Mouse (Mus musculus) MEL (cell line): ENCODE data around the gene Rpl34. TPM values are rescaled to one million over a fixed set of nuclear protein-coding genes. Genes with fewer than 3 reads are reported as not detected.

Experiments used
- DNase-seq: peaks from one replicate; pipeline ENCODE4 v3.0.0; 2011; ENCODE audit warnings: low read depth, low spot score
- H3K27ac ChIP-seq: 2 replicates; pipeline ENCODE4 v1.5.1; 2012; ENCODE audit warnings: low read depth, mild to moderate bottlenecking, control low read depth, low read length, moderate library complexity; ENCODE audit not compliant: control insufficient read depth
- H3K27me3 ChIP-seq, 2 experiments: fragments of 150-350 bp in 1 of 2; sonication (generic) in 1 of 2; 2 replicates each; pipeline ENCODE4 v1.6.1; 2012; ENCODE audit warnings: low read length in 2 of 2, mild to moderate bottlenecking in 2 of 2, improper control_type of control experiment in 1 of 2, moderate library complexity in 1 of 2; ENCODE audit not compliant: insufficient read depth in 2 of 2, control insufficient read depth in 1 of 2
- H3K36me3 ChIP-seq, 2 experiments: 2 replicates each; pipeline ENCODE4 v1.6.1; 2012 to 2014; ENCODE audit warnings: low read length in 2 of 2, improper control_type of control experiment in 1 of 2, inconsistent platforms in 1 of 2, mild to moderate bottlenecking in 1 of 2; ENCODE audit not compliant: insufficient read depth in 2 of 2, control insufficient read depth in 1 of 2
- H3K4me1 ChIP-seq, 2 experiments: fragments of 150-350 bp in 1 of 2; sonication (generic) in 1 of 2; 2 replicates each; pipeline ENCODE4 v1.6.1; 2012; ENCODE audit warnings: low read length in 2 of 2, improper control_type of control experiment in 1 of 2, mild to moderate bottlenecking in 1 of 2; ENCODE audit not compliant: insufficient read depth in 2 of 2, control insufficient read depth in 1 of 2
- H3K4me3 ChIP-seq, 2 experiments: fragments of 150-350 bp in 1 of 2; sonication (generic) in 1 of 2; 2 replicates each; pipeline ENCODE4 v1.5.1; 2012; ENCODE audit warnings: low read depth in 2 of 2, low read length in 2 of 2, mild to moderate bottlenecking in 2 of 2, moderate library complexity in 2 of 2, control low read depth in 1 of 2, improper control_type of control experiment in 1 of 2; ENCODE audit not compliant: control insufficient read depth in 1 of 2, insufficient read depth in 1 of 2
- H3K79me2 ChIP-seq: 2 replicates; pipeline ENCODE4 v1.6.1; 2012; ENCODE audit warnings: mild to moderate bottlenecking, low read length, moderate library complexity; ENCODE audit not compliant: control insufficient read depth, poor library complexity, insufficient read depth
- H3K9ac ChIP-seq: 2 replicates; pipeline ENCODE4 v1.6.1; 2012; ENCODE audit warnings: low read depth, mild to moderate bottlenecking, control low read depth, low read length, moderate library complexity; ENCODE audit not compliant: control insufficient read depth, poor library complexity, severe bottlenecking
- H3K9me3 ChIP-seq: fragments of 150-350 bp; sonication (generic); replicated peaks from 2 replicates; pipeline ENCODE4 v1.6.1; 2012; ENCODE audit warnings: mild to moderate bottlenecking, low read length, improper control_type of control experiment, moderate library complexity; ENCODE audit not compliant: insufficient read depth
- BHLHE40 ChIP-seq: IDR thresholded peaks from 2 replicates; pipeline ENCODE4 v1.6.1; 2012; ENCODE audit warnings: low read depth, mild to moderate bottlenecking, inconsistent platforms, low read length, improper control_type of control experiment, borderline replicate concordance
- CHD2 ChIP-seq: IDR thresholded peaks from 2 replicates; pipeline ENCODE4 v1.6.1; 2011; ENCODE audit warnings: low read length, improper control_type of control experiment
- CTCF ChIP-seq, 3 experiments: IDR thresholded peaks in 2 of 3; conservative IDR thresholded peaks in 1 of 3; 2 replicates each; pipeline ENCODE4 v1.5.1; 2011 to 2012; ENCODE audit warnings: low read length in 3 of 3, low read depth in 2 of 3, mild to moderate bottlenecking in 2 of 3, improper control_type of control experiment in 1 of 3, inconsistent platforms in 1 of 3, mixed read lengths in 1 of 3, moderate library complexity in 1 of 3; ENCODE audit not compliant: control insufficient read depth in 1 of 3, insufficient read depth in 1 of 3, poor library complexity in 1 of 3, severe bottlenecking in 1 of 3
- E2F4 ChIP-seq: IDR thresholded peaks from 2 replicates; pipeline ENCODE4 v1.6.1; 2011; ENCODE audit warnings: low read depth, low read length, improper control_type of control experiment, borderline replicate concordance
- ELF1 ChIP-seq: IDR thresholded peaks from 2 replicates; pipeline ENCODE4 v1.6.1; 2014; ENCODE audit warnings: low read depth, mild to moderate bottlenecking, inconsistent platforms, low read length, improper control_type of control experiment, moderate library complexity
- EP300 ChIP-seq, 2 experiments: IDR thresholded peaks; 2 replicates each; pipeline ENCODE4 v1.6.1; 2011; ENCODE audit warnings: improper control_type of control experiment in 2 of 2, low read length in 2 of 2, low read depth in 1 of 2, mild to moderate bottlenecking in 1 of 2
- ETS1 ChIP-seq: IDR thresholded peaks from 2 replicates; pipeline ENCODE4 v1.6.1; 2012; ENCODE audit warnings: low read depth, mild to moderate bottlenecking, inconsistent platforms, low read length, improper control_type of control experiment, moderate library complexity
- GATA1 ChIP-seq: IDR thresholded peaks from 2 replicates; pipeline ENCODE4 v1.6.1; 2011; ENCODE audit warnings: low read depth, low read length, improper control_type of control experiment
- HCFC1 ChIP-seq: IDR thresholded peaks from 2 replicates; pipeline ENCODE4 v1.6.1; 2012; ENCODE audit warnings: low read depth, mild to moderate bottlenecking, inconsistent platforms, low read length, improper control_type of control experiment, moderate library complexity
- JUND ChIP-seq: IDR thresholded peaks from 2 replicates; pipeline ENCODE4 v1.6.1; 2011; ENCODE audit warnings: low read depth, mild to moderate bottlenecking, improper control_type of control experiment, low read length
- KAT2A ChIP-seq: conservative IDR thresholded peaks from 2 replicates; pipeline ENCODE4 v1.6.1; 2012; ENCODE audit warnings: low read depth, low read length, improper control_type of control experiment, inconsistent platforms
- MAX ChIP-seq: IDR thresholded peaks from 2 replicates; pipeline ENCODE4 v1.6.1; 2011; ENCODE audit warnings: low read length, improper control_type of control experiment
- MAZ ChIP-seq: IDR thresholded peaks from 2 replicates; pipeline ENCODE4 v1.6.1; 2012; ENCODE audit warnings: low read depth, mild to moderate bottlenecking, inconsistent platforms, low read length, improper control_type of control experiment
- MEF2A ChIP-seq: IDR thresholded peaks from 2 replicates; pipeline ENCODE4 v1.6.1; 2014; ENCODE audit warnings: low read depth, mild to moderate bottlenecking, inconsistent platforms, low read length, improper control_type of control experiment; ENCODE audit not compliant: poor library complexity, insufficient replicate concordance, severe bottlenecking; ENCODE audit errors: extremely low read depth
- MXI1 ChIP-seq: IDR thresholded peaks from 2 replicates; pipeline ENCODE4 v1.6.1; 2011; ENCODE audit warnings: mild to moderate bottlenecking, low read depth, low read length, improper control_type of control experiment
- MYB ChIP-seq: IDR thresholded peaks from 2 replicates; pipeline ENCODE4 v1.6.1; 2011; ENCODE audit warnings: mild to moderate bottlenecking, low read depth, low read length, improper control_type of control experiment
- MYC ChIP-seq: IDR thresholded peaks from 2 replicates; pipeline ENCODE4 v1.6.1; 2011; ENCODE audit warnings: low read depth, mild to moderate bottlenecking, low read length, improper control_type of control experiment, moderate library complexity
- NRF1 ChIP-seq: IDR thresholded peaks from 2 replicates; pipeline ENCODE4 v1.6.1; 2014; ENCODE audit warnings: low read depth, mild to moderate bottlenecking, inconsistent platforms, low read length, improper control_type of control experiment, moderate library complexity; ENCODE audit not compliant: poor library complexity, insufficient read depth, severe bottlenecking
- POLR2AphosphoS2 ChIP-seq: IDR thresholded peaks from 2 replicates; pipeline ENCODE4 v1.6.1; 2011; ENCODE audit warnings: low read length, improper control_type of control experiment
- POLR2AphosphoS5 ChIP-seq: IDR thresholded peaks from 2 replicates; pipeline ENCODE4 v1.6.1; 2012; ENCODE audit warnings: low read depth, borderline replicate concordance, mild to moderate bottlenecking, inconsistent platforms, low read length, moderate library complexity, mixed read lengths
- RAD21 ChIP-seq: IDR thresholded peaks from 2 replicates; pipeline ENCODE4 v1.6.1; 2011; ENCODE audit warnings: mild to moderate bottlenecking, low read depth, low read length, improper control_type of control experiment
- SIN3A ChIP-seq: IDR thresholded peaks from 2 replicates; pipeline ENCODE4 v1.6.1; 2012; ENCODE audit warnings: low read length, improper control_type of control experiment, inconsistent platforms
- SMC3 ChIP-seq: IDR thresholded peaks from 2 replicates; pipeline ENCODE4 v1.6.1; 2011; ENCODE audit warnings: low read depth, low read length, improper control_type of control experiment
- TAL1 ChIP-seq: IDR thresholded peaks from 2 replicates; pipeline ENCODE4 v1.6.1; 2012; ENCODE audit warnings: mild to moderate bottlenecking, inconsistent platforms, low read length, moderate library complexity, mixed read lengths
- UBTF ChIP-seq: IDR thresholded peaks from 2 replicates; pipeline ENCODE4 v1.6.1; 2012; ENCODE audit warnings: low read depth, mild to moderate bottlenecking, inconsistent platforms, low read length, improper control_type of control experiment, moderate library complexity, borderline replicate concordance; ENCODE audit not compliant: insufficient read depth
- USF1 ChIP-seq: IDR thresholded peaks from 2 replicates; pipeline ENCODE4 v1.6.1; 2014; ENCODE audit warnings: low read depth, mild to moderate bottlenecking, inconsistent platforms, low read length, improper control_type of control experiment, moderate library complexity
- USF2 ChIP-seq, 2 experiments: IDR thresholded peaks; 2 replicates each; pipeline ENCODE4 v1.6.1; 2011 to 2012; ENCODE audit warnings: improper control_type of control experiment in 2 of 2, low read length in 2 of 2, borderline replicate concordance in 1 of 2, inconsistent platforms in 1 of 2, low read depth in 1 of 2, mild to moderate bottlenecking in 1 of 2; ENCODE audit not compliant: insufficient read depth in 1 of 2
- ZC3H11A ChIP-seq: IDR thresholded peaks from 2 replicates; pipeline ENCODE4 v1.6.1; 2012; ENCODE audit warnings: low read depth, mild to moderate bottlenecking, inconsistent platforms, low read length, improper control_type of control experiment
- ZKSCAN1 ChIP-seq: IDR thresholded peaks from 2 replicates; pipeline ENCODE4 v1.6.1; 2012; ENCODE audit warnings: low read depth, mild to moderate bottlenecking, inconsistent platforms, low read length, improper control_type of control experiment, moderate library complexity
- polyA plus RNA-seq, 2 experiments: library from polyadenylated mRNA; stranded (reverse) in 1 of 2; unstranded in 1 of 2; fragments of >175 nt in 1 of 2; fragments of >200 nt in 1 of 2; gene quantifications; 2 replicates each; pipeline versions ENCODE4 v1.2.1 to v1.2.4; 2012; ENCODE audit warnings: low replicate concordance in 2 of 2, low read depth in 1 of 2; ENCODE audit not compliant: insufficient read length in 2 of 2, insufficient read depth in 1 of 2, missing spikeins in 1 of 2
- total RNA-seq: library from RNA; depleted of rRNA; stranded (reverse); fragments of 300-350 nt; gene quantifications from 2 replicates; pipeline ENCODE4 v1.2.3, GENCODE M21; 2012

Rpl34 gene
- total and polyA plus RNA-seq, 3 experiments, result 451 to 1,619 (median 895) TPM

DNA sequence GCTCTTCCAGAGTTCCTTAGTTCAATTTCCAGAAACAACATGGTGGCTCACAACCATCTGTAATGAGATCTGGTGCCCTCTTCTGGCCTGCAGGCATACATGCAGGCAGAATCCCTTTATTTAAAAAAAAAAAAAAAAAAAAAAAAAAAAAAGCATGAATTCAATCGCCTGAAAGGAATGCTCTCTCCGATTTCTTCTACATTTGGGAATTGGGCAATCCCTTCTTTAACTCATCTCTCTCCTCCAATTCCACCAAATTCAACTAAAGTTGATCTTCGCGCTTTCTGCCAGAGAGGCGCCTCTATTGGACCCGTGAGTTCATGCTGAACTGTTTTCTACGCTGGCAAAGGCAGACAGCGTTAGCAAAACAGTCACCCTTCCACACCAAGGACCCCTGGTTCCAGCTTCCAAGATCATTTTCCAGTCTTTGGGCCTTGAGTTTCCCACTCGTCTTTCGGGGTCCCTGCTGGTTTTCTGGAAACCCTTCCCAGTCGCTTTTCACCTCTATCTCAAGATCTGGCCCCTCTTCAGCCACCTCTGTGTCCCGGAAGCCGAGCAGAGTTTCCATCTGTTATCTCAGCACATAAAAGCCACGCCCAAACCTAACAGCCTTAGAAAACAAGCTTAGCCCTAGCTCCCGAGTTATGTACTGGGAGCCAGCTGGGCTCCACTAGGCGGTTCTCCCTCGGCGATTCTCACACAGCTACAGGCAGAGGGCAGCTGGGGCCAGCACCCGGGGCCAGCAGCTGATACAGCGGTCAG lies 39.2 kb downstream of the Rpl34 start (continued):
- TF ChIP-seq SMC3, result no peak
- TF ChIP-seq GATA1, result peak; percentile 75
- TF ChIP-seq BHLHE40, result no peak
- no peak; the same call in 1 of the 2 replicates for TF ChIP-seq MAZ
- TF ChIP-seq POLR2AphosphoS5, result no peak
- TF ChIP-seq CHD2, result no peak
- TF ChIP-seq KAT2A, result no peak
- no peak for TF ChIP-seq MXI1
- TF ChIP-seq HCFC1, result peak; percentile 64
- TF ChIP-seq MAX, result peak; percentile 8; the same call in 1 of the 2 replicates
- TF ChIP-seq ELF1, result peak; percentile 71
- TF ChIP-seq EP300 (IDR thresholded peaks at IDR 0.05; ENCODE audit: low read depth in 1 of 2, low read length in 2 of 2), result peak; percentile 5 to 58; a peak in 2 of 4 replicates
- no peak for TF ChIP-seq UBTF
- TF ChIP-seq MYC, result no peak
- peak; percentile 67; the same call in 1 of the 2 replicates for TF ChIP-seq ETS1
- no peak for TF ChIP-seq MEF2A
- no peak for TF ChIP-seq E2F4
- TF ChIP-seq ZKSCAN1, result no peak
- TF ChIP-seq NRF1, result no peak
- TF ChIP-seq, all 39 proteins: peak for 19

GRCm38 (mm10) chr3:130689630-130690029 lies 40.6 kb downstream of the Rpl34 start:
- Histone ChIP-seq H3K36me3 (peaks cover 0 to 16% of the 10 kb centered on the region in 2 experiments; a peak in 2 of 4 replicates), H3K27ac (no peak overlapping the region), H3K27me3 (no peaks in the 10 kb centered on the region), H3K4me3 (no peak overlapping the region), H3K9me3 (no peaks in the 10 kb centered on the region), H3K4me1 (peaks cover 6 to 25% of the 10 kb centered on the region in 2 experiments), H3K79me2 (peaks cover 3% of the 10 kb centered on the region; the same call in 1 of the 2 replicates), H3K9ac (no peak overlapping the region)
- TF ChIP-seq POLR2AphosphoS2, result no peak
- TF ChIP-seq GATA1, result no peak
- TF ChIP-seq ZC3H11A, result peak; percentile 59
- no peak for TF ChIP-seq KAT2A
- peak; percentile 73 to 89 (median 82) for TF ChIP-seq CTCF (IDR thresholded peaks at IDR 0.05 in 2 of 3, conservative IDR thresholded peaks at IDR 0.05 in 1 of 3; ENCODE audit: control insufficient read depth in 1 of 3, insufficient read depth in 1 of 3, low read depth in 2 of 3, low read length in 3 of 3, poor library complexity in 1 of 3, severe bottlenecking in 1 of 3)
- no peak for TF ChIP-seq MAZ
- no peak for TF ChIP-seq TAL1
- peak; percentile 18; the same call in 1 of the 2 replicates for TF ChIP-seq SIN3A
- TF ChIP-seq MYB, result no peak
- TF ChIP-seq USF2 (IDR thresholded peaks at IDR 0.05; ENCODE audit: borderline replicate concordance in 1 of 2, insufficient read depth in 1 of 2, low read depth in 1 of 2, low read length in 2 of 2), result no peak
- TF ChIP-seq NRF1, result no peak
- TF ChIP-seq MYC, result no peak
- TF ChIP-seq UBTF, result no peak
- peak; percentile 72 for TF ChIP-seq SMC3
- no peak for TF ChIP-seq BHLHE40
- TF ChIP-seq E2F4, result no peak
- no peak for TF ChIP-seq JUND
- peak; percentile 76 for TF ChIP-seq RAD21
- no peak for TF ChIP-seq HCFC1
- TF ChIP-seq MAX, result no peak
- no peak for TF ChIP-seq USF1
- peak; percentile 82 for DNase-seq
